Mouse (Mus musculus): ENCODE data around the gene Fam206a. TPM values are rescaled to one million over a fixed set of nuclear protein-coding genes. Genes with fewer than 3 reads are reported as not detected.
A peak's percentile ranks its signal among the peaks of the same experiment; 100 is the strongest.

Fam206a gene
- polyA plus RNA-seq, 1 experiment, result 14.0 TPM

GRCm38 (mm10) chr4:56824231-56824630, 22.1 kb downstream of the Fam206a start:
- peak overlapping the region; percentile 32 for H3K27ac ChIP-seq (ENCODE audit: control insufficient read depth, insufficient read depth, low read depth, low read length)
- no peaks in the 10 kb centered on the region for H3K36me3 ChIP-seq (ENCODE audit: control insufficient read depth, insufficient read depth, low read length)
- TF ChIP-seq POLR2A (IDR thresholded peaks at IDR 0.05; ENCODE audit: control insufficient read depth, low read depth, low read length), result no peak
- no peak for TF ChIP-seq CTCF (IDR thresholded peaks at IDR 0.05; ENCODE audit: control insufficient read depth, insufficient read depth, insufficient replicate concordance, low read depth, low read length)
- H3K4me1 ChIP-seq (ENCODE audit: control insufficient read depth, insufficient read depth, low read length), result no peaks in the 10 kb centered on the region; the same call in 1 of the 2 replicates
- no peak overlapping the region for H3K4me3 ChIP-seq (ENCODE audit: control insufficient read depth, low read depth, low read length)
- H3K27me3 ChIP-seq (ENCODE audit: control insufficient read depth, insufficient read depth, low read length), result no peaks in the 10 kb centered on the region

- no peak for TF ChIP-seq CTCF (IDR thresholded peaks at IDR 0.05; ENCODE audit: control insufficient read depth, insufficient read depth, insufficient replicate concordance, low read depth, low read length)
- no peak for TF ChIP-seq POLR2A (IDR thresholded peaks at IDR 0.05; ENCODE audit: control insufficient read depth, low read depth, low read length)
- Histone ChIP-seq H3K4me3 (ENCODE audit: control insufficient read depth, low read depth, low read length) (no peak overlapping the region), H3K4me1 (ENCODE audit: control insufficient read depth, insufficient read depth, low read length) (peaks cover 4% of the 10 kb centered on the region; the same call in 1 of the 2 replicates), H3K36me3 (ENCODE audit: control insufficient read depth, insufficient read depth, low read length) (no peaks in the 10 kb centered on the region), H3K27me3 (ENCODE audit: control insufficient read depth, insufficient read depth, low read length) (no peaks in the 10 kb centered on the region), H3K27ac (ENCODE audit: control insufficient read depth, insufficient read depth, low read depth, low read length) (peak overlapping the region; percentile 32; the same call in 1 of the 2 replicates)
These were observed 26.8 kb downstream of the Fam206a start for GRCm38 (mm10) chr4:56828932-56829331.

- peaks cover 4% of the 10 kb centered on the region; the same call in 1 of the 2 replicates for H3K4me1 ChIP-seq (ENCODE audit: control insufficient read depth, insufficient read depth, low read length)
- no peak overlapping the region for H3K4me3 ChIP-seq (ENCODE audit: control insufficient read depth, low read depth, low read length)
- H3K27me3 ChIP-seq (ENCODE audit: control insufficient read depth, insufficient read depth, low read length), result no peaks in the 10 kb centered on the region
- H3K36me3 ChIP-seq (ENCODE audit: control insufficient read depth, insufficient read depth, low read length), result no peaks in the 10 kb centered on the region
- peak overlapping the region; percentile 23; the same call in 1 of the 2 replicates for H3K27ac ChIP-seq (ENCODE audit: control insufficient read depth, insufficient read depth, low read depth, low read length)
- TF ChIP-seq POLR2A (IDR thresholded peaks at IDR 0.05; ENCODE audit: control insufficient read depth, low read depth, low read length) (no peak), CTCF (IDR thresholded peaks at IDR 0.05; ENCODE audit: control insufficient read depth, insufficient read depth, insufficient replicate concordance, low read depth, low read length) (no peak)
These were observed 27.4 kb downstream of the Fam206a start for GRCm38 (mm10) chr4:56829511-56829921.

- H3K4me1 ChIP-seq (ENCODE audit: control insufficient read depth, insufficient read depth, low read length), result peaks cover 4% of the 10 kb centered on the region; the same call in 1 of the 2 replicates
- TF ChIP-seq POLR2A (IDR thresholded peaks at IDR 0.05; ENCODE audit: control insufficient read depth, low read depth, low read length), result no peak
- no peak for TF ChIP-seq CTCF (IDR thresholded peaks at IDR 0.05; ENCODE audit: control insufficient read depth, insufficient read depth, insufficient replicate concordance, low read depth, low read length)
- no peaks in the 10 kb centered on the region for H3K36me3 ChIP-seq (ENCODE audit: control insufficient read depth, insufficient read depth, low read length)
- H3K27me3 ChIP-seq (ENCODE audit: control insufficient read depth, insufficient read depth, low read length), result no peaks in the 10 kb centered on the region
- H3K4me3 ChIP-seq (ENCODE audit: control insufficient read depth, low read depth, low read length), result no peak overlapping the region
- H3K27ac ChIP-seq (ENCODE audit: control insufficient read depth, insufficient read depth, low read depth, low read length), result peak overlapping the region; percentile 57
These were observed 29.0 kb downstream of the Fam206a start for GRCm38 (mm10) chr4:56831013-56831609.

GRCm38 (mm10) chr4:56831998-56832397, 29.9 kb downstream of the Fam206a start:
- TF ChIP-seq POLR2A (IDR thresholded peaks at IDR 0.05; ENCODE audit: control insufficient read depth, low read depth, low read length), result no peak
- TF ChIP-seq CTCF (IDR thresholded peaks at IDR 0.05; ENCODE audit: control insufficient read depth, insufficient read depth, insufficient replicate concordance, low read depth, low read length), result no peak
- H3K36me3 ChIP-seq (ENCODE audit: control insufficient read depth, insufficient read depth, low read length), result no peaks in the 10 kb centered on the region

GRCm38 (mm10) chr4:56837661-56838060, 35.5 kb downstream of the Fam206a start:
- Histone ChIP-seq H3K27ac (ENCODE audit: control insufficient read depth, insufficient read depth, low read depth, low read length) (no peak overlapping the region), H3K36me3 (ENCODE audit: control insufficient read depth, insufficient read depth, low read length) (no peaks in the 10 kb centered on the region), H3K27me3 (ENCODE audit: control insufficient read depth, insufficient read depth, low read length) (no peaks in the 10 kb centered on the region), H3K4me1 (ENCODE audit: control insufficient read depth, insufficient read depth, low read length) (no peaks in the 10 kb centered on the region), H3K4me3 (ENCODE audit: control insufficient read depth, low read depth, low read length) (no peak overlapping the region)
- TF ChIP-seq CTCF (IDR thresholded peaks at IDR 0.05; ENCODE audit: control insufficient read depth, insufficient read depth, insufficient replicate concordance, low read depth, low read length), result no peak

More at GRCm38 (mm10) chr4:56831998-56832397, 29.9 kb downstream of the Fam206a start:
- Histone ChIP-seq H3K4me1 (ENCODE audit: control insufficient read depth, insufficient read depth, low read length) (peaks cover 4% of the 10 kb centered on the region; the same call in 1 of the 2 replicates), H3K27me3 (ENCODE audit: control insufficient read depth, insufficient read depth, low read length) (no peaks in the 10 kb centered on the region), H3K4me3 (ENCODE audit: control insufficient read depth, low read depth, low read length) (no peak overlapping the region), H3K27ac (ENCODE audit: control insufficient read depth, insufficient read depth, low read depth, low read length) (peak overlapping the region; percentile 39)

- TF ChIP-seq CTCF (IDR thresholded peaks at IDR 0.05; ENCODE audit: control insufficient read depth, insufficient read depth, insufficient replicate concordance, low read depth, low read length) (no peak), POLR2A (IDR thresholded peaks at IDR 0.05; ENCODE audit: control insufficient read depth, low read depth, low read length) (no peak)
- Histone ChIP-seq H3K27me3 (ENCODE audit: control insufficient read depth, insufficient read depth, low read length) (no peaks in the 10 kb centered on the region), H3K27ac (ENCODE audit: control insufficient read depth, insufficient read depth, low read depth, low read length) (no peak overlapping the region), H3K4me1 (ENCODE audit: control insufficient read depth, insufficient read depth, low read length) (no peaks in the 10 kb centered on the region), H3K4me3 (ENCODE audit: control insufficient read depth, low read depth, low read length) (no peak overlapping the region), H3K36me3 (ENCODE audit: control insufficient read depth, insufficient read depth, low read length) (no peaks in the 10 kb centered on the region)
These were observed 38.2 kb downstream of the Fam206a start for GRCm38 (mm10) chr4:56840297-56840696.

Measured in testis, adult 2 months (tissue).